Mouse (Mus musculus) kidney, postnatal 0 days (tissue): Measurements from ENCODE around the gene Ppcdc. TPM values are rescaled to one million over a fixed set of nuclear protein-coding genes. Genes with fewer than 3 reads are reported as not detected.

Experiments
- ATAC-seq: fragments of 200-750 bp; cut with Nextera tagmentation; replicated peaks from 2 replicates; pipeline ENCODE4 v1.8.0; 2017; ENCODE audit warnings: low read depth, moderate number of reproducible peaks, moderate TSS enrichment, moderate library complexity; ENCODE audit not compliant: low FRiP score
- DNase-seq: peaks from one replicate; pipeline ENCODE4 v3.0.0-alpha.2; 2016; ENCODE audit warnings: low spot score
- H3K27ac ChIP-seq: fragments of 300-500 bp; sonication (generic); 2 replicates; pipeline ENCODE4 v1.5.1; 2014; ENCODE audit warnings: mild to moderate bottlenecking
- H3K27me3 ChIP-seq: fragments of 300-500 bp; sonication (generic); 2 replicates; pipeline ENCODE4 v1.6.1; 2014; ENCODE audit warnings: low read length, mixed read lengths; ENCODE audit not compliant: insufficient read depth
- H3K36me3 ChIP-seq: fragments of 300-500 bp; sonication (generic); 2 replicates; pipeline ENCODE4 v1.6.1; 2014; ENCODE audit warnings: low read length, mixed read lengths; ENCODE audit not compliant: insufficient read depth
- H3K4me1 ChIP-seq: fragments of 300-500 bp; sonication (generic); replicated peaks from 2 replicates; pipeline ENCODE4 v1.6.1; 2014; ENCODE audit warnings: antibody characterized with exemption, low read length, mixed read lengths; ENCODE audit not compliant: insufficient read depth
- H3K4me2 ChIP-seq: fragments of 300-500 bp; sonication (generic); 2 replicates; pipeline ENCODE4 v1.6.1; 2014; ENCODE audit warnings: mild to moderate bottlenecking, low read length, moderate library complexity, mixed read lengths
- H3K4me3 ChIP-seq: fragments of 300-500 bp; sonication (generic); replicated peaks from 2 replicates; pipeline ENCODE4 v1.5.1; 2014; ENCODE audit warnings: low read depth, low read length
- H3K9ac ChIP-seq: fragments of 300-500 bp; sonication (generic); 2 replicates; pipeline ENCODE4 v1.6.1; 2014; ENCODE audit warnings: low read depth, low read length
- H3K9me3 ChIP-seq: fragments of 300-500 bp; sonication (generic); replicated peaks from 2 replicates; pipeline ENCODE4 v1.6.1; 2016; ENCODE audit warnings: low read length, inconsistent platforms, mixed read lengths
- CTCF ChIP-seq: IDR thresholded peaks from 2 replicates; pipeline ENCODE4 v1.5.1; 2016; ENCODE audit warnings: antibody characterized with exemption, low read depth, mild to moderate bottlenecking, moderate library complexity
- WGBS: fragments of 180-500 bp; shearing (Covaris S2); extraction: QIAGEN DNeasy Blood & Tissue Kit; methylation state at CpG from one replicate; pipeline ENCODE4 v1.1.7; 2014; 5-methylcytosine and 5-hydroxymethylcytosine counted together
- polyA plus RNA-seq: library from polyadenylated mRNA; unstranded; fragments of >200 nt; fragmentation: Nextera tagmentation; extraction: Ambion mirVana; gene quantifications from 2 replicates; pipeline ENCODE4 v1.2.1, GENCODE M21; 2015

Ppcdc gene
- polyA plus RNA-seq, 1 experiment from 2014 or later: 29.6 TPM

DNA sequence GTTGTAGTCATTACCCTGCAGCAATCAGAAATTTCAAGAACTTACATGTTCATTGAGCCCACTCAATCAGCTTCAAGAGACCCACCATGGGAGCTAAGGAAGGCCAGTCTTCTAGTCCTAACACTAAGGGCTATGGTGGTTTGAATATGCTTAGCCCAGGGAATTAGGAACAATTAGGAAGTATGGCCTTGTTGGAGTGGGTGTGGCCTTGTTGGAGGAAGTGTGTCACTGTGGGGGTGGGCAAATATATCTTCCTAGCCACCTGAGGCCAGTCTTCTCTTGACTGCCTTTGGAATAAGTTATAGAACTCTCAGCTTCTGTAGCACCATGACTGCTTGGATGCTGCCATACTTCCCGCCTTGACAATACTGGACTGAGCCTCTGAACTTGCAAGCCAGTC is 696 bp upstream of the Ppcdc start:
- 96% methylated on average over 1 of the region's 1 CpGs for WGBS
- H3K4me1 ChIP-seq: peaks cover 10% of the 10 kb centered on the region; the same call in 1 of the 2 replicates
- TF ChIP-seq CTCF: no peak
- H3K27me3 ChIP-seq: no peaks in the 10 kb centered on the region
- no peaks in the 10 kb centered on the region for H3K36me3 ChIP-seq
- ATAC-seq (no peak), DNase-seq (no peak)
- H3K4me3 ChIP-seq: no peak overlapping the region
- H3K4me2 ChIP-seq: no peak overlapping the region
- no peak overlapping the region for H3K27ac ChIP-seq
- H3K9ac ChIP-seq: no peak overlapping the region
- H3K9me3 ChIP-seq: no peaks in the 10 kb centered on the region

DNA sequence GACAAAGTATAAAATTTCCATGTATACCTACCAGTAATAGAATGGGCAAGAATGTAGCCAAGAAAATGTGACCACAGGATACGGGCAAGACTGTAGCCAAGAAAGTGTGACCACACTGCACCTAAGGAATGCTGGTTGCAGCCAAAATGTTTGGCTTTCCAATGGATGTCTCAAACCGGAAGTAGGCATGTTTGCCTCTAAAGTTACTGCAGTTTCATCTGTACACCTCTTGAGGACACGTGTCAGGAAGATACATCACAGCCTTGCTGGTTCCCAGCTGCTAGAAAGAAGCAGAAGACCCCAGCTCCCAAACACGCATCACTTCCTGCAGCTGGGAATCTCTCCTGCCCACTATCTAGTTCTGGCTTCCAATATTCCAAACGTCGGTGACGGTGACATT is 841 bp downstream of the Ppcdc start:
- ATAC-seq (no peak), DNase-seq (peak; percentile 38)
- no peaks in the 10 kb centered on the region for H3K27me3 ChIP-seq
- peaks cover 11% of the 10 kb centered on the region for H3K4me1 ChIP-seq
- no peak for TF ChIP-seq CTCF
- no peaks in the 10 kb centered on the region for H3K36me3 ChIP-seq
- H3K4me2 ChIP-seq: peak overlapping the region; percentile 72
- H3K4me3 ChIP-seq: no peak overlapping the region; the same call in 1 of the 2 replicates
- WGBS: 33% methylated on average over 7 of the region's 7 CpGs
- H3K27ac ChIP-seq: peak overlapping the region; percentile 47
- H3K9ac ChIP-seq: 0 out of 2 replicates have a peak overlapping the region, but pooled peaks have one; percentile 57
- no peaks in the 10 kb centered on the region for H3K9me3 ChIP-seq

DNA sequence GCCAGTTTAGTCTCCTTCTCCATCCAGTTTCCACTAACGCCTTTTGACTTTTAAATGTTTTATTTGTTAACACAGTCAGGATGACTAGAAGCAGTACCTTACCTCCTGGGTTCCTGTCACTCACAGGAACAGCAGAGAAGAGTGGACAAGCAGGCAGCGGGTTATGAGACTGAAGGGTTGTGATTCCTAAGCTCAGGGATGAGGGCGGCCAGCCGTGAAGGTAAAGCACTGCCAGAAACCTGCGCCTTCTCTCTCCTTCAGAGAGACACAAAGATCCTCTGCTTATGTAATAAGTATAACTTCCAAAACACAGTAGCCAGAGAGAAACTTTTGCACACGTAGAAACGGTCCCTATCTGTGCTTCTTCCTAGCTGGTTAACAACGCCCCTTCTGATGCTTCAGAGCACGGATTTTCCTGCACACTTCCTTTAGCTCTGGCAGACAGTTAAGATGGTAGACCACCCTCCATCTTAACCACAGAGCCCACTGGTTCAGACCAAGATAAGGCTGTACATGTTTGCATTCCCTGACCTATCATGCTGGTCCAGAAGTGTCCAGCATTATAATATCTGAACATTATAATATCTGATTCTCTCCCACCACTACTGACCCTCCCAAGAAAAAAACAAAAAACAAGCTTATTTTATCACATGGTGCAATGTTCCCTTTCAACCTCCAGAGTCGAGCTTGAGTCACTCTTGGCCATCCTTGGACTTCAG is 1.9 kb downstream of the Ppcdc start:
- DNase-seq: peak; percentile 36
- 48% methylated on average over 10 of the region's 10 CpGs for WGBS
- H3K27ac ChIP-seq: peak overlapping the region; percentile 32
- H3K27me3 ChIP-seq: no peaks in the 10 kb centered on the region
- H3K9me3 ChIP-seq: no peaks in the 10 kb centered on the region
- H3K4me2 ChIP-seq: no peak overlapping the region
- H3K36me3 ChIP-seq: no peaks in the 10 kb centered on the region
- no peak for ATAC-seq
- TF ChIP-seq CTCF: no peak
- H3K4me3 ChIP-seq: no peak overlapping the region
- 0 out of 2 replicates have a peak overlapping the region, but pooled peaks have one; percentile 2 for H3K9ac ChIP-seq
- peaks cover 21% of the 10 kb centered on the region for H3K4me1 ChIP-seq

DNA sequence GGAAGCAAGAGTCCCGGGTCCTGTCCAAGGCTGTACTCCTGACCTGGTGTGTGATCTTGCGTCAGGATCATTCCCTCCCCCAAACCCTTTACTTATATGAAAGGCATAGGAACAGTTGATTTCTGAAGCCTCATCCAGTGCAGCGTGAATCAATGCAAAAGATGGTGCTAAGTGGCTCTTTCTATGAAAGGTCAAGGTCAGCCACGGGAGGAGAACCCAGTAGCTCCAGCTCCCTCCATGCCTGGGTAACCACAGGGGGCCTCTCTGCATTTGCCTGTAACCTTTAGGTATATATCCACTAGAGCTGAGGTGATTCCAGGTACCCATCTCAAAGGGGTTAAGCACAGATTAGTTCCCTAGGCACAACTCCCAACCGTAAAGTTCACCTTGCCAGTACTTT is 3.8 kb downstream of the Ppcdc start:
- WGBS: 63% methylated on average over 5 of the region's 5 CpGs
- no peak for TF ChIP-seq CTCF
- no peak for ATAC-seq

DNA sequence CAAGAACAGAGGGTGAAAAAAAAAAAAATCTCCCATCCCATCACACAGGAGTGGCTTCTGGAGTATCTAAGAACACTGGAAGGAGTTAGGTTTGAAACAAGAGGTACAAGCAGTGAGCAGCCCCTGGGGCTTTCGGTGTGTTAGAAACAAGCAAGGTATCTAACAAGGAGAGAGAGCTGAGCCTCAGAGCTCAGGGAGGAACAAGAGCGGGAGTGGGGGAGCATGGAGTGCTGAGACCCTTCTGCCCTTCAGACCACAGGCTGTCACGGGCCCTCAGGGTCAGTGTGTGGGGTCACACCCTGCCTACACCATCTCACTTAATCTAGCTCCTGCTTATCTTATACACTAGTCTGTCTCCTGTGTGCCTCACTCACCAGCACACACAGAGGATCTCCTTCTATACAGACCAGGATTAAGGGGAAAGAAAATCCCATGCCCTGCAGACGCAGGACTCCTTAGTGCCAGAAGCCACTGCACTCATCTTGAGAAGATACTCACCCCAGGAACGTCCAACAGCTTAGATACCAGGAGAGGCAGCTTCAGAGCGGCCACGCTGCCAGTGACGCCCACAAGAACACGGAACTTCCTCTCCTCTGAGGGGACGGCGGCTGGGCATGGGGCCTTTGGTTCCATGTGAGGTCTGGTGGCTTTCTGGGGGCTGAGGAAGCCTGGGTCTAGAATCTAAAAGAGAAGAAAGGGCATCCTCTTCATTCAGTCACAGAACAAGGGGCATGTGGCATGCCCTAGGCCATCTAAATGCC is 5.3 kb downstream of the Ppcdc start:
- Histone ChIP-seq H3K27me3 (no peaks in the 10 kb centered on the region), H3K4me1 (peaks cover 32% of the 10 kb centered on the region), H3K4me2 (no peak overlapping the region), H3K27ac (no peak overlapping the region), H3K4me3 (no peak overlapping the region), H3K9ac (no peak overlapping the region), H3K9me3 (no peaks in the 10 kb centered on the region), H3K36me3 (no peaks in the 10 kb centered on the region; the same call in 1 of the 2 replicates)
- no peak for DNase-seq
- ATAC-seq: no peak
- 90% methylated on average over 11 of the region's 11 CpGs for WGBS
- no peak for TF ChIP-seq CTCF

More for the DNA sequence above, 3.8 kb downstream of the Ppcdc start:
- Histone ChIP-seq H3K9ac (no peak overlapping the region), H3K27ac (no peak overlapping the region), H3K36me3 (no peaks in the 10 kb centered on the region; the same call in 1 of the 2 replicates), H3K27me3 (no peaks in the 10 kb centered on the region), H3K4me3 (no peak overlapping the region), H3K4me2 (no peak overlapping the region), H3K9me3 (no peaks in the 10 kb centered on the region), H3K4me1 (peaks cover 29% of the 10 kb centered on the region)
- no peak for DNase-seq
